Mouse (Mus musculus) brain, embryonic 14.5 days (tissue): ENCODE measurements around the gene Rxfp3.

Experiments
- CTCF ChIP-seq: fragments of 200-500 bp; IDR thresholded peaks from 2 replicates; pipeline ENCODE4 v1.5.1; 2012; ENCODE audit warnings: inconsistent platforms, mild to moderate bottlenecking, moderate library complexity, borderline replicate concordance; ENCODE audit not compliant: insufficient read depth, insufficient read length; ENCODE audit errors: extremely low read depth
- POLR2A ChIP-seq: fragments of 200-500 bp; IDR thresholded peaks from 2 replicates; pipeline ENCODE4 v1.6.1; 2012; ENCODE audit warnings: mild to moderate bottlenecking, inconsistent platforms, borderline replicate concordance; ENCODE audit not compliant: poor library complexity, insufficient read depth, insufficient read length, severe bottlenecking; ENCODE audit errors: extremely low read depth

GRCm38 (mm10) chr15:11041229-11041628, 3.4 kb upstream of the Rxfp3 start:
- no peak for TF ChIP-seq CTCF
- no peak for TF ChIP-seq POLR2A
